Mouse (Mus musculus) spleen, adult 2 months (tissue): ENCODE measurements around the gene Tnfrsf25.

Experiments
- CTCF ChIP-seq: fragments of 200-500 bp; IDR thresholded peaks from 2 replicates; pipeline ENCODE4 v1.5.1; 2011; ENCODE audit warnings: mild to moderate bottlenecking, inconsistent platforms; ENCODE audit not compliant: insufficient read depth, insufficient read length, insufficient replicate concordance; ENCODE audit errors: extremely low read depth
- POLR2A ChIP-seq: fragments of 200-500 bp; IDR thresholded peaks from 2 replicates; pipeline ENCODE4 v1.6.1; 2011; ENCODE audit warnings: low read depth, low read length, inconsistent platforms

GRCm38 (mm10) chr4:152127884-152128283 is 12.2 kb downstream of the Tnfrsf25 start:
- TF ChIP-seq CTCF = no peak
- no peak for TF ChIP-seq POLR2A
